Mouse (Mus musculus) lung, adult 18-20 months (tissue): ENCODE measurements around the gene Gphn.

Experiments used
- DNase-seq, 2 experiments: peaks; one replicate each; pipeline ENCODE4 v3.0.0; 2022; ENCODE audit warnings: mixed read lengths in 2 of 2

Gene Gphn

DNA sequence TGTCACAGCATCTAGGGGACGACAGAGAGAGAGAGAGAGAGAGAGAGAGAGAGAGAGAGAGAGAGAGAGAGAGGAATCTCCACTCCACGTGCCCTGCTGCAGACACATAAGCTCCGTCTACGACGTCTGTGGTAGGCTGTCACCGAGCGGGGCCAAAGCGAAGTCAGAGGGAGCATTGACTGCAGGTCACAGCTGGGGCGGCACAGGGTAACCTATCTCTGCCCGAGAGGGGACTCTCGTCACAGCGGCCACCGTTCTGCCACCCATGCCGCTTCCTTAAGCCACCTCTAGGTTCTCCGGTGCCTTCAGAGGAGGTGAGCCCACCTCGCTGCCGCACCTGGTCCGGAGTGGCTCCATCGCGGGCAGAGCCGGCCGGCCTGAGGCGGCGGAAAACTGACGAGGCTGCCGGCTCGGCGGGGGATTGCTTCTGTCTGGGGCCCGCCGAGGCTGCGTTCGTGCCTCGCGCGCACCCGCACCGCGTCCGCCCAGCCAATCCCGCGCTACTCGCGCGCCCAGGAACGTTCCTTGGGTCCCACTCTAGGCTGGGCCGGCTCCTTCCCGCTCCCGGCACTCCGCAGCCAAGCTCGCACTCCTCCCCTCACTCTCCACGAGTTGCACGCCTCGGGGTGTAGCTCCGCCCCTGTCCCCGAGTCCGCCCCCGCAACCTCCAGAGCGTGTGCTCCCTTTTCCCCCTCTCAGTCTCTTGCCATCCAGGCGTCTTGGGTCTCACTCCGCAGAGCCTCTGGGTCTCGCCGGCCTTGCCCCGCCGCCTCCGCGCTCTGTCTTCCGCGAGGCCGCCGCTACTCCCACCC lies at the start of gene Gphn:
Gphn (plus strand) TSS at position 673 of the 812 bp plus-strand sequence.
- peak; percentile 93 to 94 for DNase-seq

DNA sequence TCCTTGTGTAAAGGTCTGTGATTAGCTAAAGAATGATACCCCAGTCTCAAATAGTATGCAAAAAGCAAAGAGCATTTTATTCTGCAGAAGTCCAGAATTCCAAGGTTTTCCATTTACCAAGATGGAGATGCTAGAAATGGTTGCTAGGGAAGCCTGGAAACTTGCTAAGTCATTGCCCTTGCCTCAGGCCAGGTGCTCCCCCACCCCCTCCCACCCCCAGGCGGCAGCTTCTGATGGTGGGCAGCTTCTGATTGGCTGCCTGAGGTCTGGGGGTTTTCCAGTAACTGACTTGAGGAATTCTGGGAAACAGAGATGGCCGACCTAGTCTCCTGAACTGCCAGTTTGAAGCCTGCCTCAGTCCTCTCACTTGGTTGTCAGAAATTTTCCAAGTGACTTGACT lies 44.7 kb upstream of the Gphn start:
- no peak for DNase-seq

GRCm38 (mm10) chr12:78193942-78194341 lies 32.2 kb upstream of the Gphn start, which contains the start of gene Gm6657:
Gm6657 (plus strand) TSS chr12:78194242.
- DNase-seq: no peak

- no peak for DNase-seq
Measured at GRCm38 (mm10) chr12:78195368-78195767, 30.8 kb upstream of the Gphn start.

- no peak for DNase-seq
Measured at GRCm38 (mm10) chr12:78203646-78204045, 22.5 kb upstream of the Gphn start.

DNA sequence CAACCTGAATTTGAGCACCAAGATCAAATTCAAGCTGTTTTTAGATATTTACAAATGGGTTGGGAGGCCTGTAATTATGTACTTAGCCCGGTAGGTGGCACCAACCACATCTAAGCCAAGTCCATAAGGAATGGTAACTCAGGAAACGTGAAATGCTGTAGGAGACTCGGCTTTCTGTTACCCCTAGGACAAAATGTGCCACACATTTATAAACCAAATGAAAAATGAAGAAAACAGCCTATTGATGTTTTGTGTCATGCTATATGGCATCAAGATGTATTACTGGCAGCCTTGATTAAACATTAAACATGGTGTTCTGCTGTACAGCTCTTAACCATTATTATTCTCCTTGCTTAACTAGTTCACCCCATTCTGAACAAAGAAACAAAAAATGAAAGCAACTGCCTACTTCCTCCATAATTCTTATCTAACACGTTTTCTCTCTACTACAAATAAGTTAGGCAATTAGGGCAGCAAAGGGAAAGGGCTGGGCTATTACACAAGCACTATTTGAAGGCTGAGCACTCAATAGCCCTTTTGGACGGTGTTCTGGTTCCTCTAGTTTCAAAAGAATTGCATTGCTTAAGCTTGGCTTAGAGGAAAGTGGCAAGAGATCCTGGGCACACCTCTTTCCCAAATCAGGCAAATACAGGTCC lies 20.1 kb upstream of the Gphn start:
- peak; percentile 55 to 79 for DNase-seq

DNA sequence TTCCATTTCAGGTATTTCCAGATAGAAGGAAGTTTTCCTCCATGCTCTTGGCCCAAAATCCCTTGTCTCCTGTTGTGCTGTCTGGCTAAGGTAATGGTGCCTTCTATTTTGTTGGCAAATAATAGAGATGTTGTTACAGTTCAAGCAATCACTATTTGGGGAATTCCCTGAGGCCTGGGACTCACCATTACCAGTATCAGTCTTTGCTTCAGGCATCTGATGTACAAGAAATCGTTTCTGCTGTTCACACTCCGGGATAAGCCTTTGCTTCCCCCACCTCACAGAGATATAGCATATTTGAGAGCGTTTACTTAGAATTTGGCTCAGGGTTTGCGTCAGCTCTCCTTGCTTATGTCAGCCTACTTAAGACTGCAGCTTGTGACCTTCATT lies 19.6 kb upstream of the Gphn start:
- no peak for DNase-seq

DNA sequence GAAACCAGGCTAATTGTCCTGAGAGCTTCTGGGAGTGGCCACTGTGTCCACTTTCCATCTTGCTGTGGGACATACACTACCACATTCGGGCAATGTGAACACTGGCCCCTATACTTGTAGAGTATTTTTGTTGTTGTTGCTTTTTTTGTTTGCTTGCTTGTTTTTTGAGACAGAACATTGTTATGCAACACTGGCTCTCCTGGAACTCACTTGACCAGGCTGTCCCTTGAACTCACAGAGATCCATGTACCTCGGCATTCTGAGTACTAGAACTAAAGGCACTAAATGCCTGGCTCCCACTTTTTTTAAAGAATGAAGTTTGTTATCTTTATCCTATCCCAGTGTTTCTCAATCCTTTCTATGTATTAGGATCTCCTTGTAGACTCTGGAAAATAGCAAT lies 16.3 kb upstream of the Gphn start:
- DNase-seq: no peak

DNA sequence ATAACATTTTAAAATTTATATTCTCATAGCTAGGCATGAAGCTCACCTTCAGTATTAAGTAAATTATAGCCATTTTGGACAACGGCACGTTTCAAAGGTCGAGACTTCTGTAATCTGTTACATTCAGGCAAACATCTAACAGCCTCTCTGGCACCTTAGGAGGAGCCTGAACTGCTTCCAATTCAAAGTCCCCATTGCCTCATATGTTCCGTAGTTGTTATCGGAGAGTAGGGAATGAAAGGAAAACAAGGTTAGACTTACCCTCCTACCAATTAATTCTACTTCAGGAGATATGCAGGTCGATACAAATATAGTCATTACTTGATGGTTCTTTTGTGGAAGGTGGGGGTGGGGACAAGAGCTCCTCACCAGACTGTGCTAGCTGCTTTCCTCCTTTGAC lies 10.7 kb upstream of the Gphn start:
- no peak for DNase-seq

GRCm38 (mm10) chr12:78219191-78219825 lies 6.9 kb upstream of the Gphn start:
- peak in 1 of 2 experiments; percentile 10 for DNase-seq

- DNase-seq: peak; percentile 84 to 89
Measured at GRCm38 (mm10) chr12:78226519-78226875, 318 bp downstream of the Gphn start.

DNA sequence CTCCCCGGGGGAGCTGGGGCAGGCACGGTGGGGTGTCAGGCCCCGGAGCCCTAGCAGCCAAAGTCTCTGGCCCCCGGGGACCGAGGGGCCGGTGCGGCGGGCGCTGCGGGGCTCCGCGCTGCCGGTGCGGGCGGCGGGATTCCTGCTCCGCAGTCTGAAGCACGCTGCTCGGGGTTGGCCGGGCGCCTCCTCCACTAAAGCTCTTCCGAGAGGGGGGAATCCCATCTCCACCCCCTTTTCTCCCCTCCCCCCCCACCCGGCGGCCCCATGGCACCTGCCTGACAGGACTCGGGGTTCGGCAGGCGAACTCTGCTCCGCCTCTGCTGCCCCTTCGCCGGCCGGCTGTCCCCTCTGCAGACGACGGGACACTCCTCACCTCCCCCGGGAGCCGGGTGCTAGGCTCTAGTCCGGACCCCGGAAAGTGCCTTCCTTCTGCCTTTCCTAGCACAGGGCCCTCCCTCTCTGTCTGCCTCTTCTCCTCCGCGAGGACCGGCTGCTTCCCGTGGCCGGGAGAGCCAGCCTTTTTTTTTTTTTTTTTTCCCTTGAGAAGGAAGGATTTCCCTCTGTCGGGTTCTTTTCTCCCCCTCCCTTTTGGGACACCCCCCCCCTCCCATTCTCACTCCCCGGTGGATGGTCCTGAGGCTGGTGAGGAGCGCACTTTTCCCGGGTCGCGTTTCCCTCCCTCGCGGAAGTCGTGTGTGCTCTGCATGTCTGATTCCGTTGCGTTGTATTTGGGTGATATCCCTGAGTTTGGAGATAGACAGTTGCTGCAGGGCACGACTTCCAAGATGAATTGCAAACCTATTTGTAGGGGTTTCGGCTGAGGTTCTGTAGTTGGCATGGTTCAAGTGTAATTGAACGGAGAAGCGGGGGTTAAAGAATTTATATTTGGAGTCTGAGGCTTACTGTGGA lies 1.1 kb downstream of the Gphn start:
- DNase-seq: peak; percentile 43 to 51

DNA sequence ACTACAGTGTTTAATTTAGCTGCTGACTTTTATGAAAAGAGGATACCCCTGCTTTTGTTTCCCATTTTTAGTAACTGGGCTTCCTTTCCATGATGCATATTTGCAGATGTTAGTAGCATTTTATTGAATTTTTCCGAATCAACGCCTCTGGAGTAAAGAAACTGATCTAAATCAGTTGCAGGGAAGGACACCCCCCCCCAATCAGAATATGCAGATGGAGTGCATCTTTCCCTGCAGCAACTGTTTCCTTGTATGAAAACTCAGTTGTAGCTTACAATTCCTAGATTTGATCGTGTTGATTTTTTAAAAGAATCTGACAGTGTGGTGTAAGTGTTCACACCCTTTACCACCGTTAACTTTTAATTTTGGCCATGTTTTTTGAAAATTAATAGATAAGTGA lies 2.0 kb downstream of the Gphn start:
- no peak for DNase-seq

GRCm38 (mm10) chr12:78232560-78232959 lies 6.4 kb downstream of the Gphn start:
- DNase-seq: no peak

DNA sequence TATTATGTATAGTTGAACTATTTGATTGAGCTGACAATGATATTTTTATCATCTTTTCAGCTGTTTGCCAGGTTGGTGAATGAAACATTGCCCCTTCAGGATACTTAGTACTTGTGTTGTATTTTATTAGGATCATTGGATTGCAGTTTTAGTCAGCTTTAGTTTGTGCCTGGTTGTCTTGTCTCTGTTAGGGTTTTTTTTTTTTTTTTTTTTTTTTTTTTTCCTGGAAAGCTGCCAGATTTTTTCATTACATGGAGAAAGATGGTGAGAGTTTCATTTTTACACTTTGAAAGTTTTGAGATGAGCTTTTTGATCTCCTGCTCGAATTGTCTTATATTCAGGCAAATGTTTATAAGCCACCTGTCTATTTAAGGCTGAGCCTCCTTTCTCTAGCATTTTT lies 22.2 kb downstream of the Gphn start:
- DNase-seq: no peak

GRCm38 (mm10) chr12:78249151-78249550 lies 23.0 kb downstream of the Gphn start:
- DNase-seq: peak in 1 of 2 experiments; percentile 48

DNA sequence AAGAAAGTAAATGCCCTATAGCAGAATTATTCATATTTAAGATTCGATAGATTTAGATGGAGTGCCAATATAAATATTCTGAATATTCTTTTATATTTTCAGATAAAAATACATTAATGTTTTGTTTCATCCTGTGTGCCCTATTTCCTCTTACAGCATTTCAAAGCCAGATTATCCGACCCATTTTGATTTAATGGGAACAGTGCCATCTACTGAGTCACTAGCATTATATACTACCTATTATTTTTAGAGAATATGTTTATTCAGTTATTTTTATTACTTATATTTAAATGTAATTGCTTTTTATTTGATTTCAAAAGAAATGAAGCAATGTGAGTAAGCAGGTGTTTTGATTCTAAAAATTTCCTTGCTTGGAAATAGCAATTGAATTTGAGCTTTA lies 51.2 kb downstream of the Gphn start:
- DNase-seq: no peak

DNA sequence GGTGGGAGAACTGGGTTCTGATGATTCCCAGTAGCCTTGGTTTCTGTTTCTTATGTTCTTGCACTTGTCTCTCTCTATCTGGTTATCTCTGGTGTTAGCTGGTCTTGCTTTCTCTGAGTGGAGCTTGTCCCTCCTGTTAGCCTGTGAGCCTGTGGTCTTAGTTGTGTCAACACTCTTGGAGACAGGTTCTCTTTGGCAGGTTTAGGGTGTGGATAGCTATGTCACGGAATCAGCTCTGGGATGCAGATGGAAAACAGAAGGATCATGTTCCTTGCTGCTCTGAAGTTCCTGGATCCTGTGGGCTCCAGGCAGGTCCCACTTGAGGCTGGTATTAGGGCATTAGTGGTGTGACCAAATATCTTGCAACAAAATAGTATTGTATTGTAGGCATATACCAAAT lies 64.2 kb downstream of the Gphn start:
- no peak for DNase-seq

- DNase-seq: no peak
Measured at GRCm38 (mm10) chr12:78298824-78299398, 72.7 kb downstream of the Gphn start.

GRCm38 (mm10) chr12:78315106-78315505 lies 88.9 kb downstream of the Gphn start:
- no peak for DNase-seq

DNA sequence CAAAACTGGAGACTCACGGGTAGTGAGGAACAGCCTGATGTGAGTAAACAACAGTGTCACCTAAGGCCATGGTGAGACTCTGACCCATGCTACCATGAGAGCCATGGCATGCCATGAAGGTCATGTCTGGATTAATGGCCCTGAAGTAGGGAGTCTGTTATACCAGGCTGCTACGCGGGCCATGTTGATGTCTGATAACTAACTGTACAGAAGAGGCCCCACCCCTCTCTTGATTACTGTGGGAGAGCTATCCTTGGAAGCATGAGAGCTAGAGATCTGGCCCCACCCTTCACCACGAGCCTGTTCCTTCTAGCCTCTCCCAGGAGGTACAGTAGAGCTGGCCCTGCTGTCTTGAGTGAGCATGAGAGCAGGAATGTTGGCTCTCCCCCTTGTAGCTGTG lies 101.8 kb downstream of the Gphn start:
- no peak for DNase-seq

GRCm38 (mm10) chr12:78332107-78332506 lies 105.9 kb downstream of the Gphn start:
- peak; percentile 41 to 57 for DNase-seq
